31 mouse cellular contexts compared by ENCODE assay signal in the genomic region with DNA sequence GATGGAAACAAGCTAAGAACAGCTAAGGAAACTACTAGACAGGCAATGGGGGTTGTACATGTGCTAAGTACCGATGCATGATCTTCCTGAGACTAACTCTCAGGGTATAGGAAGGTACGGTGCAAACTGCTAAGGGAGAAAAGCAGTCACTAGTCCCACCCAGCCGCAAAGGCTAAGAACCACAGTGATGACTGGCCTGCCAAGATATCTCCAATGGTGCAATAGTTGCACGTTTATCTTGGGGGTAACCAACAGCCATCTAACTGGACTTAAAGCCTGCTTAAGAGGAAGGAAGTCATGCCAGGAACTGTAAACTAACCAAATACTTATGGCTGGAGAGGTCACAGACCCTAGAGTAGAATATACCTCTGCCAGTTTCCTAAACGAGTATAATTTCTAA. TPM values are rescaled to one million over a fixed set of nuclear protein-coding genes. Genes with fewer than 3 reads are reported as not detected.
A peak's percentile ranks its signal among the peaks of the same experiment; 100 is the strongest.
DNase-seq lines count a peak whose midpoint lies in the region; ATAC-seq and TF ChIP-seq lines count a peak whose summit lies in the region.
"Had no signal": no experiment of that assay in that cellular context is flagged by ENCODE, and none has a peak within 500 bp of the region (broad histone marks: within the 10 kb centered on the region; RNA-seq: fewer than 3 reads in every experiment).

No protein-coding gene starts in this region.

- H3K4me3 ChIP-seq in liver, embryonic 13.5 days (replicated peaks): no peak overlapping the region
- no peak overlapping the region for H3K4me3 ChIP-seq in intestine, postnatal 0 days (ENCODE audit: low read depth, low read length)
- H3K4me3 ChIP-seq: embryonic facial prominence, embryonic 12.5 days; heart, embryonic 13.5 days; hindbrain, embryonic 10.5 days; layer of hippocampus, adult 2 months; left cerebral cortex, adult 2 months; neural tube, embryonic 15.5 days had no signal

- H3K4me2 ChIP-seq in liver, embryonic 13.5 days: no peak overlapping the region
- no peak overlapping the region for H3K4me2 ChIP-seq in intestine, postnatal 0 days (replicated peaks; ENCODE audit: low read depth)
- H3K4me2 ChIP-seq: embryonic facial prominence, embryonic 12.5 days; heart, embryonic 13.5 days; lung, embryonic 14.5 days; neural tube, embryonic 15.5 days had no signal

- no peak for TF ChIP-seq CTCF in intestine, postnatal 0 days (IDR thresholded peaks at IDR 0.05; ENCODE audit: low read depth)

- no peak overlapping the region for H3K9ac ChIP-seq in liver, embryonic 13.5 days
- no peak overlapping the region for H3K9ac ChIP-seq in intestine, postnatal 0 days (ENCODE audit: low read depth, low read length)
- H3K9ac ChIP-seq: embryonic facial prominence, embryonic 12.5 days; heart, embryonic 13.5 days; lung, embryonic 14.5 days; neural tube, embryonic 15.5 days had no signal

- no peaks in the 10 kb centered on the region for H3K36me3 ChIP-seq in liver, embryonic 13.5 days
- no peaks in the 10 kb centered on the region for H3K36me3 ChIP-seq in intestine, postnatal 0 days (ENCODE audit: control insufficient read depth, insufficient read depth)
- H3K36me3 ChIP-seq: embryonic facial prominence, embryonic 12.5 days; heart, embryonic 13.5 days; hindbrain, embryonic 10.5 days had no signal

- H3K27me3 ChIP-seq in liver, embryonic 13.5 days: peaks cover 43% of the 10 kb centered on the region
- 0 out of 2 replicates have a peak, but pooled peaks cover 4% of the 10 kb centered on the region for H3K27me3 ChIP-seq in intestine, postnatal 0 days (replicated peaks; ENCODE audit: control insufficient read depth, insufficient read depth, low read length)
- H3K27me3 ChIP-seq: neural tube, embryonic 15.5 days had no signal

- peak; percentile 77 for ATAC-seq in common myeloid progenitor, adult 5-6 weeks (replicated peaks; ENCODE audit: low read depth, poor library complexity, severe bottlenecking)
- ATAC-seq in liver, embryonic 13.5 days (ENCODE audit: low read depth): peak; percentile 78
- ATAC-seq in megakaryocyte, adult 5-6 weeks (ENCODE audit: poor library complexity, severe bottlenecking): peak; percentile 62
- no peak for ATAC-seq in intestine, postnatal 0 days
- ATAC-seq: forebrain, embryonic 14.5 days; hindbrain, embryonic 16.5 days had no signal

- no peaks in the 10 kb centered on the region for H3K9me3 ChIP-seq in liver, embryonic 13.5 days (replicated peaks)
- H3K9me3 ChIP-seq in intestine, postnatal 0 days (ENCODE audit: control insufficient read depth): no peaks in the 10 kb centered on the region
- H3K9me3 ChIP-seq: embryonic facial prominence, embryonic 12.5 days; heart, embryonic 13.5 days; hindbrain, embryonic 10.5 days; neural tube, embryonic 15.5 days had no signal

- no peak overlapping the region for H3K27ac ChIP-seq in liver, embryonic 13.5 days
- H3K27ac ChIP-seq in intestine, postnatal 0 days (ENCODE audit: low read depth, low read length): no peak overlapping the region
- H3K27ac ChIP-seq: embryonic facial prominence, embryonic 12.5 days; heart, embryonic 13.5 days; hindbrain, embryonic 10.5 days; layer of hippocampus, adult 2 months; left cerebral cortex, adult 2 months; neural tube, embryonic 15.5 days had no signal

- 17% methylated on average over 5 of the region's 5 CpGs for WGBS in liver, embryonic 13.5 days (ENCODE audit: insufficient replicate concordance)
- WGBS in intestine, postnatal 0 days: 76% methylated on average over 5 of the region's 5 CpGs

- no peak for DNase-seq in liver, embryonic 13.5 days
- no peak for DNase-seq in spleen, postnatal 10 days (ENCODE audit: low spot score in 2 of 2)
- no peak for DNase-seq in adrenal gland, postnatal 36 days
- no peak for DNase-seq in lung, postnatal 14 days
- DNase-seq: adrenal gland, adult 8-10 months; B cell, adult 2 months; cerebellum, adult 11 months; cerebellum, postnatal 36 days; embryo, embryonic 11 days; gastrocnemius, postnatal 14 days; heart, adult 18-20 months; heart, postnatal 10 days; kidney, adult 2 months; kidney, postnatal 36 days; left cerebral cortex, postnatal 4 days; lung, embryonic 14.5 days; midbrain, embryonic 14.5 days; retina, postnatal 1 day; right cerebral cortex, postnatal 14 days; thymus, postnatal 36 days had no signal

- H3K4me1 ChIP-seq in liver, embryonic 13.5 days (replicated peaks): peaks cover 37% of the 10 kb centered on the region
- no peaks in the 10 kb centered on the region for H3K4me1 ChIP-seq in intestine, postnatal 0 days (replicated peaks; ENCODE audit: control insufficient read depth, insufficient read depth, low read length)
- H3K4me1 ChIP-seq: embryonic facial prominence, embryonic 12.5 days had no signal

RNA-seq across cellular contexts. Expression of a gene that starts 5.0 kb away (rescaled TPM):
- total RNA-seq in common myeloid progenitor, adult 5-6 weeks (2017): 74.7 and 76.7 TPM in 2 replicates
- 2.5 and 3.5 TPM in 2 replicates for polyA plus RNA-seq in liver, embryonic 13.5 days (2015; fragmentation: Nextera tagmentation; extraction: Ambion mirVana)
- 49.1 and 55.5 TPM in 2 replicates for total RNA-seq in megakaryocyte, adult 5-6 weeks (2015)
- 67.2 and 70.6 TPM in 2 replicates for total RNA-seq in megakaryocyte, adult 5-6 weeks (2017)
- polyA plus RNA-seq in intestine, postnatal 0 days (2015; fragmentation: Nextera tagmentation; extraction: Ambion mirVana): 8.6 and 11.9 TPM in 2 replicates
- total RNA-seq in adrenal gland, postnatal 36 days (2021): 10 to 100 TPM in 1 of 2 experiments, 1 to 10 TPM in 1; 7.2 to 10.1 TPM

RNA-seq across cellular contexts. Expression of a gene that starts 26.6 kb away (rescaled TPM):
- 0.41 and 2.1 TPM in 2 replicates for total RNA-seq in common myeloid progenitor, adult 5-6 weeks (2017)
- 0.13 and 0.31 TPM in 2 replicates for polyA plus RNA-seq in liver, embryonic 13.5 days (2015; fragmentation: Nextera tagmentation; extraction: Ambion mirVana)
- 0.76 and 0.96 TPM in 2 replicates for total RNA-seq in megakaryocyte, adult 5-6 weeks (2015)
- 0.37 and 0.98 TPM in 2 replicates for total RNA-seq in megakaryocyte, adult 5-6 weeks (2017)
- 12.2 and 12.6 TPM in 2 replicates for polyA plus RNA-seq in intestine, postnatal 0 days (2015; fragmentation: Nextera tagmentation; extraction: Ambion mirVana)
- 1 to 10 TPM; 1.5 to 2.2 TPM for total RNA-seq in adrenal gland, postnatal 36 days (2021)
